Mouse (Mus musculus) heart, postnatal 0 days (tissue): ENCODE measurements around the gene Gm28043. TPM values are rescaled to one million over a fixed set of nuclear protein-coding genes. Genes with fewer than 3 reads are reported as not detected.

ENCODE experiments used
- ATAC-seq: fragments of 200-750 bp; cut with Nextera tagmentation; 2 replicates; pipeline ENCODE4 v1.8.0; 2017; ENCODE audit warnings: low read depth, moderate number of reproducible peaks, moderate library complexity; ENCODE audit not compliant: insufficient read depth
- DNase-seq: peaks from one replicate; pipeline ENCODE4 v3.0.0-alpha.2; 2016; ENCODE audit warnings: low spot score
- H3K27ac ChIP-seq: fragments of 300-500 bp; sonication (generic); 2 replicates; pipeline ENCODE4 v1.5.1; 2014; ENCODE audit warnings: low read depth, mild to moderate bottlenecking
- H3K27me3 ChIP-seq: fragments of 300-500 bp; sonication (generic); 2 replicates; pipeline ENCODE4 v1.6.1; 2014; ENCODE audit warnings: low read length, mixed read lengths; ENCODE audit not compliant: control insufficient read depth, insufficient read depth
- H3K36me3 ChIP-seq: fragments of 300-500 bp; sonication (generic); replicated peaks from 2 replicates; pipeline ENCODE4 v1.6.1; 2014; ENCODE audit warnings: low read length, mixed read lengths; ENCODE audit not compliant: control insufficient read depth, insufficient read depth
- H3K4me1 ChIP-seq: fragments of 300-500 bp; sonication (generic); 2 replicates; pipeline ENCODE4 v1.6.1; 2014; ENCODE audit warnings: antibody characterized with exemption; ENCODE audit not compliant: control insufficient read depth, insufficient read depth
- H3K4me2 ChIP-seq: fragments of 300-500 bp; sonication (generic); 2 replicates; pipeline ENCODE4 v1.6.1; 2014; ENCODE audit warnings: low read depth, mild to moderate bottlenecking, low read length, moderate library complexity
- H3K4me3 ChIP-seq: fragments of 300-500 bp; sonication (generic); 2 replicates; pipeline ENCODE4 v1.5.1; 2014; ENCODE audit warnings: low read depth, low read length
- H3K9ac ChIP-seq: fragments of 300-500 bp; sonication (generic); replicated peaks from 2 replicates; pipeline ENCODE4 v1.6.1; 2014; ENCODE audit warnings: low read depth, low read length, mixed read lengths
- H3K9me3 ChIP-seq: fragments of 300-500 bp; sonication (generic); replicated peaks from 2 replicates; pipeline ENCODE4 v1.6.1; 2016; ENCODE audit warnings: low read length; ENCODE audit not compliant: control insufficient read depth
- CTCF ChIP-seq: IDR thresholded peaks from 2 replicates; pipeline ENCODE4 v1.5.1; 2016; ENCODE audit warnings: antibody characterized with exemption, control low read depth, low read depth
- EP300 ChIP-seq: IDR thresholded peaks from 2 replicates; pipeline ENCODE4 v1.6.1; 2016; ENCODE audit warnings: antibody characterized with exemption, low read depth
- WGBS: fragments of 180-500 bp; shearing (Covaris S2); extraction: QIAGEN DNeasy Blood & Tissue Kit; methylation state at CpG from one replicate; pipeline ENCODE4 v1.1.7; 2014; 5-methylcytosine and 5-hydroxymethylcytosine counted together
- polyA plus RNA-seq: library from polyadenylated mRNA; unstranded; fragments of >200 nt; fragmentation: Nextera tagmentation; extraction: Ambion mirVana; gene quantifications from 2 replicates; pipeline ENCODE4 v1.2.1, GENCODE M21; 2015
- total RNA-seq: library from RNA; depleted of rRNA; stranded (reverse); fragments of >200 nt; gene quantifications from 2 replicates; pipeline ENCODE4 v1.2.3, GENCODE M21; 2014; ENCODE audit warnings: low replicate concordance

Gm28043 gene
- total and polyA plus RNA-seq, 2 experiments from 2014 or later, result 0.76 to 1.1 TPM

DNA sequence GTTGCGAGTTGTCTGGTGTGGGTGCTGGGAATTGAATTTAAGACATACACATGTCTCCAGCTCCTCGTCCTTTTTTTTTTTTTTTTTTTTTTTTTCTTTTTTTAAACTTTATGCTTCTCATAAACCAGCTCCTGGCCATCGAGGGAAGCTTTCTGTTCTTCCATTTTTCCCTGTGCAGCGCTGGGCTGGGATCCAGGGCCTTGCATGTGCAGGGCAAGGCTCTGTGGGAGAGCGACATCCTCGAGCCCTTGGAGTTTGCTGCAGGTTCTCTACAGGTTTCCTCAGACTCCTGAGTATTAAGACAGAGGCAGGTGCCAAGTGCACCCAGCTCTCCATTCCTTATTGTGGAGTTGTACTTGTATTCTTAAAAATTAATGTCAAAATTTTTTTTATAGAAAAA lies 47.5 kb downstream of the Gm28043 start:
- 84% methylated on average over 6 of the region's 6 CpGs for WGBS
- Histone ChIP-seq H3K4me2 (no peak overlapping the region), H3K4me3 (no peak overlapping the region), H3K9me3 (no peaks in the 10 kb centered on the region), H3K4me1 (peaks cover 9% of the 10 kb centered on the region), H3K36me3 (peaks cover 29% of the 10 kb centered on the region), H3K9ac (no peak overlapping the region), H3K27ac (no peak overlapping the region), H3K27me3 (no peaks in the 10 kb centered on the region)
- no peak for DNase-seq
- ATAC-seq, result no peak
- no peak for TF ChIP-seq EP300
- TF ChIP-seq CTCF, result no peak

DNA sequence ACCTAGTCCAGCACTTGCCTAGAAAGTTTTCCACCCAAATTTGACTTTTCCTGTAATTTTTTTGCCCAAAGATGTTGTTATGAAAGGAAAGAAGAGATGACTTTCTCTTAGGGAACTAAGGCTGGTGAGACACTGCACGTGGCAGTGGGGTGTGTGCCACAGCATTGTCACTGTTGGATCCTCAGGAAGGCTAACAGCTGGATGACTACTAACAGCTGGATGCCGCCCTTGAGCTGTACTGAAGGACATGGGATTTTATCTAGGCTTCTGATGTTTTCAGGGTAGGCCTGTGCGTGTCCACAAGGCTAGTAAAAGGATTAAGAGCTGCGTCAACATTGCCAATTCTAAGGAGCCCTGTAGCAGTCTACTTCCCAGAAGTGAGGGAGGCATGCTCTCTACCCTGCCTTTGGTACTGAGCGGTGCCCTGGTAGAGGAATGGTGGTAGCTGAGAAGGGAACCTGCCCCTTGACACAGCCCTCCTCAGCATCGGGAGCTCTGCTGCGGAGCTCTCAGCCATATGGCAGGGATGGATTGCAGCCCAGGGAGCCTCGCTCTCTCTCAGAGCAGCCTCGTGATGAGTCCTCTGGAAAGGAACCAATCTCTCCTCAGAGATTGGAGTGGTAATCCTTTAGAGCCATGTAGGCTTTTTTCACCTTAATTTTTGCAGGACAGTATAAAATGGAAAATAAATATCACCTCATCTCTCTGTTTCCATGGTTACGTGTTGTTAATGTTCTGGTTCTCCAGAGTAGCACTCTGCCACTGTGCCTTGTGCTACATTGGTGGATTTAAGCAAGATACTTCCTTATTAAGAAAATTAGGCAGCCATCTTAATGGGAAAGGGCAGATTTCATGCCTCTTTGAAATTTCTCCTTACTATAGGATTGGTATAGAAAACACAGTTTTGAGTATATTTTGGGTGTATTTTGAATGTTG lies 53.6 kb downstream of the Gm28043 start:
- TF ChIP-seq EP300 (no peak), CTCF (no peak)
- peaks cover 51% of the 10 kb centered on the region for H3K36me3 ChIP-seq
- DNase-seq, result no peak

GRCm38 (mm10) chr17:29669030-29669429 lies 54.4 kb downstream of the Gm28043 start:
- peaks cover 58% of the 10 kb centered on the region for H3K36me3 ChIP-seq
- H3K4me1 ChIP-seq, result no peaks in the 10 kb centered on the region
- no peak for ATAC-seq
- H3K4me2 ChIP-seq, result no peak overlapping the region
- H3K27me3 ChIP-seq, result no peaks in the 10 kb centered on the region
- 83% methylated on average over 4 of the region's 4 CpGs for WGBS
- TF ChIP-seq EP300, result no peak
- TF ChIP-seq CTCF, result no peak
- no peak for DNase-seq
- H3K9ac ChIP-seq, result no peak overlapping the region
- no peak overlapping the region for H3K27ac ChIP-seq
- H3K4me3 ChIP-seq, result no peak overlapping the region
- H3K9me3 ChIP-seq, result no peaks in the 10 kb centered on the region

More for the DNA sequence above, 53.6 kb downstream of the Gm28043 start:
- H3K4me1 ChIP-seq, result no peaks in the 10 kb centered on the region
- H3K9ac ChIP-seq, result no peak overlapping the region
- 76% methylated on average over 10 of the region's 10 CpGs for WGBS
- no peaks in the 10 kb centered on the region for H3K9me3 ChIP-seq
- no peak overlapping the region for H3K4me2 ChIP-seq
- no peak overlapping the region for H3K4me3 ChIP-seq
- H3K27ac ChIP-seq, result no peak overlapping the region
- H3K27me3 ChIP-seq, result no peaks in the 10 kb centered on the region
- ATAC-seq, result no peak

DNA sequence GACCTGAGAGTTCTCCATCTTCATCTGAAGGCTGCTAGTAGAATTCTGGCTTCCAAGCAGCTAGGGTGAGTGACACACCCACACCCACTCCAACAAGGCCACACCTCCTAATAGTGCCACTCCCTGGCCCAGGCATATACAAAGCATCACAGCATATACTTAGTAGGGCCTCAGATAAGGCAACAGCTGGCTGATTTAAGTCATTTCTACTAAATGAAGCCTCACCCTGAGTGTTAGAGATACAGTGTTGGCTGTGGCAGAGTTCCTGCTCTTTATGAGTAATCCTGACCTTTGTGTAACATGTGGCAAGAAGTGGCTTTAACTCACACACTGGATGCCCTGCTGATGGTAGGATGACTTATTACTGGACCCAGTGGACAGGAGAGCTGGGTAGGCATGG lies 55.3 kb downstream of the Gm28043 start:
- Histone ChIP-seq H3K4me3 (no peak overlapping the region), H3K27me3 (no peaks in the 10 kb centered on the region), H3K4me2 (no peak overlapping the region), H3K27ac (no peak overlapping the region), H3K4me1 (no peaks in the 10 kb centered on the region), H3K9ac (no peak overlapping the region), H3K36me3 (peaks cover 56% of the 10 kb centered on the region), H3K9me3 (no peaks in the 10 kb centered on the region)
- ATAC-seq (no peak), DNase-seq (no peak)
- TF ChIP-seq CTCF (no peak), EP300 (no peak)

DNA sequence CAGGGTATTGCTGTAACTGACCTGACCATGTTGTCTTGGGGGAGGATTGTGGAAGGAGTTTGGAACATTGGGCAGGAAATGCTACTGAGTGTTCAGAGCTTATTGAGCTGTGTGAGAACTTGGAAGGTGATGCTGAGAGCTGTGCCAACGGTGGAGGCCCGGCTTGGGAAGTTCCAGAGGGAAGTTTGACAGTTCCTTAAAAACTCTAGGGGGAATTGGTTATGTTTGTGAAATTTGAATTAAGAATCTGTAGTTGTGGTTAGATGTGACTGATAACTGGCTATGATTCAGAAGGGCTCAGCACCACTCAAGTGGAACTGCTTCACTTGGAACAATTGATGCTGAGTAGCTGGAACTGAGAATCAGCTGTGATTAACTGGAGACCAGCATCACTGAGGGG lies 56.3 kb downstream of the Gm28043 start:
- no peak for DNase-seq
- ATAC-seq, result no peak
- TF ChIP-seq CTCF (no peak), EP300 (no peak)
- WGBS, result 51% methylated on average over 2 of the region's 2 CpGs
- H3K9me3 ChIP-seq, result no peaks in the 10 kb centered on the region
- H3K36me3 ChIP-seq, result peaks cover 58% of the 10 kb centered on the region
- no peaks in the 10 kb centered on the region for H3K4me1 ChIP-seq
- no peak overlapping the region for H3K4me2 ChIP-seq
- H3K4me3 ChIP-seq, result no peak overlapping the region
- no peaks in the 10 kb centered on the region for H3K27me3 ChIP-seq
- H3K9ac ChIP-seq, result no peak overlapping the region
- H3K27ac ChIP-seq, result no peak overlapping the region
